Mouse (Mus musculus) lung, adult 2 months (tissue): Measurements from ENCODE around the gene Zfp658.

Source experiments
- CTCF ChIP-seq: fragments of 200-500 bp; IDR thresholded peaks from 2 replicates; pipeline ENCODE4 v1.5.1; 2011; ENCODE audit warnings: mild to moderate bottlenecking, low read length, control low read depth; ENCODE audit not compliant: insufficient read depth
- POLR2A ChIP-seq: fragments of 200-500 bp; IDR thresholded peaks from 2 replicates; pipeline ENCODE4 v1.6.1; 2011; ENCODE audit warnings: low read depth, mild to moderate bottlenecking, control low read depth, low read length, borderline replicate concordance; ENCODE audit errors: extremely low read depth

DNA sequence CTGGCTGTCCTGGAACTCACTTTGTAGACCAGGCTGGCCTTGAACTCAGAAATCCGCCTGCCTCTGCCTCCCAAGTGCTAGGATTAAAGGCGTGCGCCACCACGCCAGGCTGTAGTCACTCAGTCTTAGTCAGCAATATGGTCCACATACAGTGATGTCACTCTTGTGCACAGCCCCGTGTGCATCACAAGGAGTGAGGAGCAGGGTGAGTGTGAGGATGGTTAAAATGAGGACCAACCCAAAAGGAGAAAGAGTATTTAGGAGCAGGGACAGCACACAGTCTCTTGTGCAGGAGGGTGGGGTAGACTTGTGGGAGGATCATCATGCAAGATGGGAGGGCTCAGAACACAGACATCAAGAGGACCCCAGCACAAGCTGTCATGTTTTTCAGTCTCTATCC is 6.7 kb upstream of the Zfp658 start:
- no peak for TF ChIP-seq CTCF
- TF ChIP-seq POLR2A: no peak
